Mouse (Mus musculus) layer of hippocampus, postnatal 10 days (tissue): ENCODE measurements around the gene Edem2. TPM values are rescaled to one million over a fixed set of nuclear protein-coding genes. Genes with fewer than 3 reads are reported as not detected.

Source experiments
- DNase-seq, 2 experiments: peaks; one replicate each; pipeline ENCODE4 v3.0.0; 2021; ENCODE audit warnings: low spot score in 2 of 2
- long read RNA-seq: library from polyadenylated mRNA; stranded (forward); transcript quantifications from one replicate; pipeline ENCODE4 v2.0.0, GENCODE M21; 2023
- total RNA-seq, 2 experiments: library from RNA; stranded (reverse); gene quantifications; 2 replicates each; pipeline ENCODE4 v1.2.3; 2021

The Edem2 gene
- total RNA-seq = 10 to 100 TPM; 19.1 to 20.9 TPM
- long read RNA-seq, transcript Edem2-201 (11 exons, 2,290 nt) = major isoform, 36 of 60 reads
- long read RNA-seq, partial matches to known transcripts = 17 of 60 reads
- long read RNA-seq, other reads (novel, unspliced or antisense) = 7 of 60 reads

GRCm38 (mm10) chr2:155729158-155729645, at the start of gene Edem2:
Gene Edem2, minus strand, starts transcription at chr2:155729475.
- peak; percentile 86 to 90 for DNase-seq

GRCm38 (mm10) chr2:155779066-155779465, 49.8 kb upstream of the Edem2 start:
- no peak for DNase-seq

GRCm38 (mm10) chr2:155778004-155778403, 48.7 kb upstream of the Edem2 start:
- DNase-seq = no peak

- no peak for DNase-seq
Measured at GRCm38 (mm10) chr2:155777688-155777985, 48.4 kb upstream of the Edem2 start.

- no peak for DNase-seq
Measured at GRCm38 (mm10) chr2:155776824-155777687, 47.8 kb upstream of the Edem2 start.

GRCm38 (mm10) chr2:155775685-155776263, 46.5 kb upstream of the Edem2 start:
- peak; percentile 60 to 72 for DNase-seq

GRCm38 (mm10) chr2:155774927-155775684, 45.8 kb upstream of the Edem2 start, which contains the start of gene Mmp24:
Gene Mmp24, plus strand, starts transcription at chr2:155775342.
- DNase-seq = peak in 1 of 2 experiments; percentile 29

- no peak for DNase-seq
Measured at GRCm38 (mm10) chr2:155774261-155774926, 45.1 kb upstream of the Edem2 start.

GRCm38 (mm10) chr2:155773664-155774063, 44.4 kb upstream of the Edem2 start:
- no peak for DNase-seq

- DNase-seq = peak; percentile 76 to 81
Measured at GRCm38 (mm10) chr2:155764679-155765418, 35.6 kb upstream of the Edem2 start.

GRCm38 (mm10) chr2:155756855-155757566, 27.7 kb upstream of the Edem2 start:
- no peak for DNase-seq

GRCm38 (mm10) chr2:155755746-155756145, 26.5 kb upstream of the Edem2 start:
- DNase-seq = peak; percentile 54 to 56

- no peak for DNase-seq
Measured at GRCm38 (mm10) chr2:155751014-155751786, 21.9 kb upstream of the Edem2 start, which contains the start of gene Procr. Gene Procr, plus strand, starts transcription at chr2:155751117.

GRCm38 (mm10) chr2:155749394-155749793, 20.1 kb upstream of the Edem2 start:
- DNase-seq = no peak

GRCm38 (mm10) chr2:155745487-155745886, 16.2 kb upstream of the Edem2 start:
- no peak for DNase-seq

- DNase-seq = no peak
Measured at GRCm38 (mm10) chr2:155743351-155743750, 14.1 kb upstream of the Edem2 start.

GRCm38 (mm10) chr2:155742931-155743337, 13.7 kb upstream of the Edem2 start:
- DNase-seq = no peak

GRCm38 (mm10) chr2:155742211-155742610, 12.9 kb upstream of the Edem2 start:
- DNase-seq = no peak

GRCm38 (mm10) chr2:155737803-155738202, 8.5 kb upstream of the Edem2 start:
- DNase-seq = no peak
